In genomic region chr2:26300808-26301174, GRCm38 (mm10) we compare ENCODE assay signal across 8 mouse cellular contexts. TPM values are rescaled to one million over a fixed set of nuclear protein-coding genes. Genes with fewer than 3 reads are reported as not detected.
DNase-seq lines count a peak whose midpoint lies in the region.

No protein-coding gene starts in this region.

- no peaks in the 10 kb centered on the region for H3K9me3 ChIP-seq in limb, embryonic 10.5 days (replicated peaks)

- H3K27me3 ChIP-seq in limb, embryonic 10.5 days (ENCODE audit: low read depth, poor library complexity, severe bottlenecking) = peaks cover 25% of the 10 kb centered on the region
- no peaks in the 10 kb centered on the region for H3K27me3 ChIP-seq in splenic B cell, adult 2 months (ENCODE audit: control insufficient read depth, insufficient read depth, low read length, poor library complexity, severe bottlenecking)

- H3K4me1 ChIP-seq in limb, embryonic 10.5 days = peaks cover 34% of the 10 kb centered on the region

- H3K27ac ChIP-seq in limb, embryonic 10.5 days = 0 out of 2 replicates have a peak overlapping the region, but pooled peaks have one; percentile 14

- H3K36me3 ChIP-seq in limb, embryonic 10.5 days = no peaks in the 10 kb centered on the region
- no peaks in the 10 kb centered on the region for H3K36me3 ChIP-seq in splenic B cell, adult 2 months (ENCODE audit: control insufficient read depth, insufficient read depth, low read length, poor library complexity, severe bottlenecking)

- 6% methylated on average over 3 of the region's 3 CpGs for WGBS in limb, embryonic 10.5 days

- DNase-seq in 3134 (ENCODE audit: extremely low read depth, insufficient read length, low spot score) = peak; percentile 53
- DNase-seq in adrenal gland, adult 18-20 months (ENCODE audit: low spot score in 2 of 2) = peak; percentile 79 to 85
- peak; percentile 93 for DNase-seq in embryo, embryonic 10.5 days (ENCODE audit: low spot score)
- peak; percentile 73 to 87 for DNase-seq in gastrocnemius, postnatal 4 days (ENCODE audit: low spot score in 2 of 2)
- DNase-seq in kidney, adult 18-20 months = peak; percentile 89
- DNase-seq in limb, embryonic 10.5 days (ENCODE audit: low spot score) = peak; percentile 90
- DNase-seq in monocyte, adult 2 months (ENCODE audit: low read depth in 1 of 2, low spot score in 2 of 2) = peak; percentile 32 to 72
- DNase-seq in splenic B cell, adult 2 months (ENCODE audit: low read depth, low spot score) = peak; percentile 80

- no peak overlapping the region for H3K4me3 ChIP-seq in limb, embryonic 10.5 days

RNA-seq across cellular contexts. Expression of gene Ccdc187, which starts 6.4 kb away (rescaled TPM):
- under 1 TPM; 0.50 to 0.74 TPM for total RNA-seq in adrenal gland, adult 18-20 months (2021)
- under 1 TPM; 0.10 to 0.15 TPM for total RNA-seq in gastrocnemius, postnatal 4 days (2021)
- 0.01 TPM in 1 of 2 replicates, not detected in the other for polyA plus RNA-seq in limb, embryonic 10.5 days (2016; fragmentation: Nextera tagmentation; extraction: Ambion mirVana)

RNA-seq across cellular contexts. Expression of gene Gpsm1, which starts 14.5 kb away (rescaled TPM):
- total RNA-seq in adrenal gland, adult 18-20 months (2021) = 10 to 100 TPM; 10.7 to 14.0 TPM
- 10 to 100 TPM; 24.1 to 28.1 TPM for total RNA-seq in gastrocnemius, postnatal 4 days (2021)
- 83.6 and 91.4 TPM in 2 replicates for polyA plus RNA-seq in limb, embryonic 10.5 days (2016; fragmentation: Nextera tagmentation; extraction: Ambion mirVana)

RNA-seq across cellular contexts. Expression of gene Dnlz, which starts 51.1 kb away (rescaled TPM):
- total RNA-seq in adrenal gland, adult 18-20 months (2021) = 10 to 100 TPM; 21.4 to 27.0 TPM
- 10 to 100 TPM; 18.5 to 21.0 TPM for total RNA-seq in gastrocnemius, postnatal 4 days (2021)
- polyA plus RNA-seq in limb, embryonic 10.5 days (2016; fragmentation: Nextera tagmentation; extraction: Ambion mirVana) = 33.9 and 36.8 TPM in 2 replicates

RNA-seq across cellular contexts. Expression of gene Card9, which starts 59.9 kb away (rescaled TPM):
- total RNA-seq in adrenal gland, adult 18-20 months (2021) = 1 to 10 TPM; 1.9 to 2.0 TPM
- total RNA-seq in gastrocnemius, postnatal 4 days (2021) = 1 to 10 TPM; 1.6 to 1.8 TPM
- 0.49 and 0.54 TPM in 2 replicates for polyA plus RNA-seq in limb, embryonic 10.5 days (2016; fragmentation: Nextera tagmentation; extraction: Ambion mirVana)
